Mouse (Mus musculus): Measurements from ENCODE around the gene Gm9945. TPM values are rescaled to one million over a fixed set of nuclear protein-coding genes. Genes with fewer than 3 reads are reported as not detected.

Gm9945 gene
- polyA plus RNA-seq, 1 experiment, result not detected

DNA sequence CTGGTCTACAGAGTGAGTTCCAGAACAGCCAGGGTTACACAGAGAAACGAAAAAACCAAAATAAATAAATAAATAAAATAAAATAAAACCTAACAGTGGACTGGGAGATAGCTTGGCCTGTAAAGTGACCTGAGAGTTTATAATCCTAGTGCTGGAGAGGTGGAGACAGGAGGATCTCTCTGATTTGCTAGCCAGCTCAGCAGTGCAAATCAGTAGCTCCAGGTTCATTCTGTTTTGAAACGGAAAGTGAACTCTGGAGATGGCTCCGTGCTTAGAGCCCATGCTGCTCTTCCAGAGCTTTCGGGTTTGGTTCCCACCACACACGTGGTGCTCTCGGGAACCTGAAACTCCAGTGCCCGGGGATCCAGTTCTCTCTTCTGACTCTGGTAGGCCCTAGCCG lies 32.0 kb upstream of the Gm9945 start:
- no peak for TF ChIP-seq CTCF (IDR thresholded peaks at IDR 0.05; ENCODE audit: low read depth, low read length)
- no peak for TF ChIP-seq EP300 (IDR thresholded peaks at IDR 0.05; ENCODE audit: insufficient read depth, low read depth, low read length)
- TF ChIP-seq POLR2A (IDR thresholded peaks at IDR 0.05; ENCODE audit: insufficient read depth, low read length), result no peak
- no peak overlapping the region for H3K27ac ChIP-seq (ENCODE audit: insufficient read depth, low read length)
- H3K4me3 ChIP-seq (ENCODE audit: low read depth, low read length), result no peak overlapping the region

DNA sequence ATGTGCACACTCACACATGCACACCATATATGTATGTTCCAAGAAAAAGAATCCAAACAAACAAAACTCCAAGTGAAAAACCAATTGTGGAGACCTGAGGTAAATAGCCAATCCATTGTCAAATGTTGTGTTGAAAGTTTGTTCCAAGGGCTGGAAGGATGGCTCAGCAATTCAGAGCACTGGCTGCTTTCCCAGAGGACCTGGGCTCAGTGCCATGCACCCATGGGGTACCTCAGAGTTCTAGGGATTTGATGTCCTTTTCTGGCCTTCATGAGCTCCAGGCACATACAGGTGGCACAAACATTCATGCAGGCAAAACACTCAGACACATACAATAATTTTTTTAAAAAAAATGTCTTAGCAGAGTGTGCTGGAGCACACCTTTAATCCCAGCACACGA lies 31.4 kb upstream of the Gm9945 start:
- Histone ChIP-seq H3K9ac (ENCODE audit: low read depth, poor library complexity, severe bottlenecking) (no peak overlapping the region), H3K9me3 (replicated peaks; ENCODE audit: control insufficient read depth, insufficient read depth, low read length, poor library complexity, severe bottlenecking) (no peaks in the 10 kb centered on the region), H3K36me3 (ENCODE audit: control insufficient read depth, insufficient read depth, low read length, poor library complexity, severe bottlenecking) (no peaks in the 10 kb centered on the region), H3K4me3 (ENCODE audit: low read depth, low read length) (no peak overlapping the region), H3K27ac (ENCODE audit: insufficient read depth, low read length) (no peak overlapping the region), H3K27me3 (ENCODE audit: control insufficient read depth, insufficient read depth, low read length, poor library complexity, severe bottlenecking) (no peaks in the 10 kb centered on the region), H3K4me1 (ENCODE audit: control insufficient read depth, insufficient read depth, low read length) (no peaks in the 10 kb centered on the region)
- TF ChIP-seq POLR2A (IDR thresholded peaks at IDR 0.05; ENCODE audit: insufficient read depth, low read length) (no peak), CTCF (IDR thresholded peaks at IDR 0.05; ENCODE audit: low read depth, low read length) (no peak), EP300 (IDR thresholded peaks at IDR 0.05; ENCODE audit: insufficient read depth, low read depth, low read length) (no peak)

More for the DNA sequence above, 32.0 kb upstream of the Gm9945 start:
- Histone ChIP-seq H3K4me1 (ENCODE audit: control insufficient read depth, insufficient read depth, low read length) (no peaks in the 10 kb centered on the region), H3K9me3 (replicated peaks; ENCODE audit: control insufficient read depth, insufficient read depth, low read length, poor library complexity, severe bottlenecking) (no peaks in the 10 kb centered on the region), H3K27me3 (ENCODE audit: control insufficient read depth, insufficient read depth, low read length, poor library complexity, severe bottlenecking) (no peaks in the 10 kb centered on the region), H3K36me3 (ENCODE audit: control insufficient read depth, insufficient read depth, low read length, poor library complexity, severe bottlenecking) (no peaks in the 10 kb centered on the region), H3K9ac (ENCODE audit: low read depth, poor library complexity, severe bottlenecking) (no peak overlapping the region)

DNA sequence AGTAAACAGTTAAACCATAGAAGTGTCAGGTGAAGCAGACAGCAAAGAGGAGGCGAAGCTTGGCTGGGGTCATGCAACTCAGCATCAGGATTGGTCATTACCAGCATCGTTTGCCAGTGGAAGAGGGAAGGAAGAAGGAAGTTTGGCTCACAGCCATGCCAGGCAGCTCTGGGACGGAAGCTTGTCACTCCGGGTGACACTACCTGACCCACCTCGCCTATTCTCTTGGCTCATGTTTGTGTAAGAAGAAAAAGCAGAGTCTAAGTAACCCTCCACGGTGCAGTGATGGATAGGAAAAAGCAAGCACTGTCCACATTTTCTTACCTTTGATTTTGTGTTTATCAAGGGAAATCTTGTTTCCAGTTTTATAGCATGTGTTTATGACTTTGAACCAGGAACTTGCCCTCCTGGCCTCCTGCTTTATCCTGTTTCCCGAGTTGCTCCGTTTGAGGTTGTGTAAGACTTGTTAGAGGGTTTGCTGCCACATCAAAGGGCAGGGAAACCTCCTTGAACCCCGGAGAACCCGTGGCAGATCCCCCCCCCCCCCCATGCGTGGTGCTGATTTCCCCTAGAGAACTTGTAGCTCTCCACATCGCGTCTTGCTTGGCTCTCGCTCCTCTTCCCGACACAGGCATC lies 29.8 kb upstream of the Gm9945 start:
- no peak for TF ChIP-seq POLR2A (IDR thresholded peaks at IDR 0.05; ENCODE audit: insufficient read depth, low read length)
- H3K9me3 ChIP-seq (replicated peaks; ENCODE audit: control insufficient read depth, insufficient read depth, low read length, poor library complexity, severe bottlenecking), result no peaks in the 10 kb centered on the region
- H3K4me1 ChIP-seq (ENCODE audit: control insufficient read depth, insufficient read depth, low read length), result no peaks in the 10 kb centered on the region
- no peak overlapping the region for H3K4me3 ChIP-seq (ENCODE audit: low read depth, low read length)
- H3K27me3 ChIP-seq (ENCODE audit: control insufficient read depth, insufficient read depth, low read length, poor library complexity, severe bottlenecking), result no peaks in the 10 kb centered on the region
- H3K27ac ChIP-seq (ENCODE audit: insufficient read depth, low read length), result no peak overlapping the region
- H3K9ac ChIP-seq (ENCODE audit: low read depth, poor library complexity, severe bottlenecking), result no peak overlapping the region
- H3K36me3 ChIP-seq (ENCODE audit: control insufficient read depth, insufficient read depth, low read length, poor library complexity, severe bottlenecking), result no peaks in the 10 kb centered on the region

DNA sequence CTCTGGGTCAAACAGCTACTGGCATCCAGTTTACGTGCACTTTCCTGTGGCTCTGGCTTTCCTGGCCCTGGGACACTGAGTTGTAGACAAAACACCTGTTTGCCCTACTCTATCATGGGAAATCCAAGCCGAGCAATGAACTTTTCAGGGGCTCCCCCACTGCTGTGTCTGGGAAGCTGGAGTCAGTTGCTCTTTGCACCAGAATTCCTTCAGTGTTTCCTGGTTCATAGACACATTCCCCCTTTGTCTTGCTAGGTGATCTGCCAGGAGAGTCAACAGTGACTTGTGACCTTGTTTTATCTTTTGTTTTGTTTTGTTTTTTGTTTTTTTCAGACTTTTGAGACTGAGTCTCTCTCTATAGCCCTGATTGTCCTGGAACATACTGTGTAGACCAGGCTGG lies 28.6 kb upstream of the Gm9945 start:
- TF ChIP-seq POLR2A (IDR thresholded peaks at IDR 0.05; ENCODE audit: insufficient read depth, low read length), result no peak
- no peak for TF ChIP-seq EP300 (IDR thresholded peaks at IDR 0.05; ENCODE audit: insufficient read depth, low read depth, low read length)
- no peak for TF ChIP-seq CTCF (IDR thresholded peaks at IDR 0.05; ENCODE audit: low read depth, low read length)
- Histone ChIP-seq H3K9ac (ENCODE audit: low read depth, poor library complexity, severe bottlenecking) (no peak overlapping the region), H3K27ac (ENCODE audit: insufficient read depth, low read length) (no peak overlapping the region), H3K4me3 (ENCODE audit: low read depth, low read length) (no peak overlapping the region), H3K4me1 (ENCODE audit: control insufficient read depth, insufficient read depth, low read length) (no peaks in the 10 kb centered on the region), H3K9me3 (replicated peaks; ENCODE audit: control insufficient read depth, insufficient read depth, low read length, poor library complexity, severe bottlenecking) (no peaks in the 10 kb centered on the region), H3K36me3 (ENCODE audit: control insufficient read depth, insufficient read depth, low read length, poor library complexity, severe bottlenecking) (no peaks in the 10 kb centered on the region), H3K27me3 (ENCODE audit: control insufficient read depth, insufficient read depth, low read length, poor library complexity, severe bottlenecking) (no peaks in the 10 kb centered on the region)

DNA sequence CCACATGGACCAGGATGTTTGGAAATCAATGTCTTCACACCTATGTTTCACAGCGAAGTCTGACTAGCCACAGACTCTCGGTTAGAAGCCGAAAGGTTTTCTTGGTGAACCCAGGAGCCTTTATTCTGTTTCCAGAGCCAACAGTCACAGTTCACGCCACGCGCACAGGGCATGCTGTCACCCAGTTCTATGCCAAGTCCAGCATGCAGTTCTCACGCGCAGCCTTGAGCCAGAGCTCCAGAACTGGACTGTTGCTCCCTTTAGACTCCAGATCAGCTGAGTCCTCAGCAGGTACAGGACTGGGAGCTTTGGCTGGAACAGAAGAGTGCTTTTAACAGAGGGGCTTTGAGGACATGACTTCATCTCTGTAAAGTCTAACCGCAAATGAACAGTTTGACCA lies 27.6 kb upstream of the Gm9945 start:
- Histone ChIP-seq H3K9ac (ENCODE audit: low read depth, poor library complexity, severe bottlenecking) (no peak overlapping the region), H3K4me1 (ENCODE audit: control insufficient read depth, insufficient read depth, low read length) (no peaks in the 10 kb centered on the region), H3K4me3 (ENCODE audit: low read depth, low read length) (no peak overlapping the region)

DNA sequence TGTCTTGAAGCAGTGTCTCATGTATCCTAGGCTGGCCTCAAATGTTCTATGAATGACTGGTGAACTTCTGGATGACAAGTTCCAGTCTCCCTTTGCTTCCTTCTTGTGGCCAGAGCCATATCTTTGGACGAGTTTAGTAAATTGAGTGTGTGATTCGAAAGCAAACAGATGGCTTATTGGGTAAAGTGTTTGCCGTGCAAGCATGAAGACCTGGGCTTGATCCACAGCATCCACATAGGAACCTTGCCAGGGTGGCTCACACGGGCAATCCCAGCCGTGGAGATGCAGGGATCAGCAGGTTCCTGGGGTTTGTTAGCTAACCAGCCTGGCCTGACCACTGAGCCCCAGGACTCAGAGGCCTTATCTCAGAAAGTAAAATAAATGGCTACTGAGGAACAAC lies 26.9 kb upstream of the Gm9945 start:
- no peak overlapping the region for H3K4me3 ChIP-seq (ENCODE audit: low read depth, low read length)
- H3K9ac ChIP-seq (ENCODE audit: low read depth, poor library complexity, severe bottlenecking), result no peak overlapping the region
- no peaks in the 10 kb centered on the region for H3K27me3 ChIP-seq (ENCODE audit: control insufficient read depth, insufficient read depth, low read length, poor library complexity, severe bottlenecking)
- no peaks in the 10 kb centered on the region for H3K9me3 ChIP-seq (replicated peaks; ENCODE audit: control insufficient read depth, insufficient read depth, low read length, poor library complexity, severe bottlenecking)
- no peak overlapping the region for H3K27ac ChIP-seq (ENCODE audit: insufficient read depth, low read length)
- no peaks in the 10 kb centered on the region for H3K36me3 ChIP-seq (ENCODE audit: control insufficient read depth, insufficient read depth, low read length, poor library complexity, severe bottlenecking)
- TF ChIP-seq EP300 (IDR thresholded peaks at IDR 0.05; ENCODE audit: insufficient read depth, low read depth, low read length), result no peak
- TF ChIP-seq CTCF (IDR thresholded peaks at IDR 0.05; ENCODE audit: low read depth, low read length), result no peak
- no peak for TF ChIP-seq POLR2A (IDR thresholded peaks at IDR 0.05; ENCODE audit: insufficient read depth, low read length)
- H3K4me1 ChIP-seq (ENCODE audit: control insufficient read depth, insufficient read depth, low read length), result no peaks in the 10 kb centered on the region

More for the DNA sequence above, 27.6 kb upstream of the Gm9945 start:
- no peaks in the 10 kb centered on the region for H3K9me3 ChIP-seq (replicated peaks; ENCODE audit: control insufficient read depth, insufficient read depth, low read length, poor library complexity, severe bottlenecking)
- H3K36me3 ChIP-seq (ENCODE audit: control insufficient read depth, insufficient read depth, low read length, poor library complexity, severe bottlenecking), result no peaks in the 10 kb centered on the region
- no peak for TF ChIP-seq EP300 (IDR thresholded peaks at IDR 0.05; ENCODE audit: insufficient read depth, low read depth, low read length)
- TF ChIP-seq POLR2A (IDR thresholded peaks at IDR 0.05; ENCODE audit: insufficient read depth, low read length), result no peak
- no peak for TF ChIP-seq CTCF (IDR thresholded peaks at IDR 0.05; ENCODE audit: low read depth, low read length)
- no peaks in the 10 kb centered on the region for H3K27me3 ChIP-seq (ENCODE audit: control insufficient read depth, insufficient read depth, low read length, poor library complexity, severe bottlenecking)
- no peak overlapping the region for H3K27ac ChIP-seq (ENCODE audit: insufficient read depth, low read length)
